Mouse (Mus musculus): ENCODE measurements around the gene Atp6v1e1.
"Not testable (repeated sequence)": the region's sequence is repeated elsewhere in the genome, so short reads cannot be mapped to it uniquely, and the experiment has no call there.

Gene Atp6v1e1

DNA sequence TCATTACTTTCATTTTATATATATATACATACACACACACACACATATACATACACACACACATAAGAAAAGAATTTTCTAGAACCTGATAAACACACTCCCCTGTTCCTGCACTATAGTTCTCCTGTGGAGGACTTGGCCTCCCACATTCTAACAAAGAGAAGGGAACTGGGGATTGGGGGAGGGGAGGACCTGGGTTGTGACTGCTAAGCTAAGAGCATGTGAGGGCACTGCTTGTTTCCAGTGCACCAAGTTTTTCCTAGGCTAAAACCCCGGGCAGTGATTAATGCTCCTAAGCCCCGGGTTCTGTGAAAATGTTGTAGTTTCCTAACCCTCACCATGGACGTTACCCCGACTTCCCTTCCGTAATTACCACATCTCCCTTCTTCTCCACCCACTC is 2.4 kb downstream of the Atp6v1e1 start:
- no peak for DNase-seq (ENCODE audit: low read depth, low spot score)

DNA sequence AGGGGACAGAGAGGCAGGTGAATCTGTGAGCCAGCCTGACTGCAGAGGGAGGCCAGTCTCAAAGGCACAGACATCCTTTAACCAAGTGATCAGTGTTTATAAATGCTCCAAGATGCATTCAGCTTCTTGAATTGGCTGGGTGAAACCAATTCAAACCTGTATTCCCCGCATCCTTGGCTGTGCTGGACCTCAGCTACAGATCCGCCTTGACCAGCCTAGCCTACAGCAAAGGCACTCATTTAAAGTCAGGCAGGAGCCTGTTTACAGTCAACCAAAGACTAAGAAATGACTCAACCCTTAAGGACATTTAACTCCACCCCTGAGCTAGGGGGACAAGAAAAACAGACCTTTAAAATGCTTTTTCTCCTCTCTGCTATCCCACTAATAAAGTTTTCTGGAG is 3.3 kb downstream of the Atp6v1e1 start:
- DNase-seq (ENCODE audit: low read depth, low spot score): no peak

DNA sequence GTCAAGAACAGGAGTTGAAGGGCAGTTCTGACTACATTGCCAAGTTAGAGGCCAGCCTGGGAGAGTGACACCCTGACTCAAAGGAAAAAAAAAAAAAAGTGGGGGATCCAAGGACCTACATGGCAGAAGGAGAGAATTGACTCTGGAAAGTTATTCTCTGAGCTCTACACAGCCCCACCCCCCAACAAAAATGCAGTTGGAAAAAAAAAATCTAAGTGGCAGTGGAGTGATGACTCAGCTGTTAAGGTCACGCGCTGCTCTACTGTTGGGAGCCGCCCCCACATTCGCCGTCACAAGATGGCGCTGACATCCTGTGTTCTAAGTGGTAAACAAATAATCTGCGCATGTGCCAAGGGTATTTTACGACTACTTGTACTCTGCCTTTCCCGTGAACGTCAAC is 10.6 kb downstream of the Atp6v1e1 start:
- DNase-seq (ENCODE audit: low read depth, low spot score): not testable (repeated sequence)

DNA sequence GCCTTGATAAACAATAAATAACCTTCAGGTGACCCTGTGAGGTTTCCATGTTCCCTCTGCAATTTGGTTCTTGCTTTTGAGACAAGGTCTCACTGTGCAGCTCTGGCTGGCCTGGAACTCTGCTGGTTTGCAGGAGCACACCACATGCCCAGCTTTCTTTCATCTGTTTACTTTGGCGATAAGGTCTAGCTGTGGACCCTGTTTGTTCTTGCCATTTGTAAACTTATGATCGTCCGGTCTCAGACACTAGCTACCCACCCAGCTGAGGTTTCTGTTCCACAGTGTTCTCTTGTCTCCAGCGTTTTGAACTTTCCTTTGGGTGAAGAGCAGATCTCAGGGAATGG is 14.9 kb downstream of the Atp6v1e1 start:
- DNase-seq (ENCODE audit: low read depth, low spot score): no peak

DNA sequence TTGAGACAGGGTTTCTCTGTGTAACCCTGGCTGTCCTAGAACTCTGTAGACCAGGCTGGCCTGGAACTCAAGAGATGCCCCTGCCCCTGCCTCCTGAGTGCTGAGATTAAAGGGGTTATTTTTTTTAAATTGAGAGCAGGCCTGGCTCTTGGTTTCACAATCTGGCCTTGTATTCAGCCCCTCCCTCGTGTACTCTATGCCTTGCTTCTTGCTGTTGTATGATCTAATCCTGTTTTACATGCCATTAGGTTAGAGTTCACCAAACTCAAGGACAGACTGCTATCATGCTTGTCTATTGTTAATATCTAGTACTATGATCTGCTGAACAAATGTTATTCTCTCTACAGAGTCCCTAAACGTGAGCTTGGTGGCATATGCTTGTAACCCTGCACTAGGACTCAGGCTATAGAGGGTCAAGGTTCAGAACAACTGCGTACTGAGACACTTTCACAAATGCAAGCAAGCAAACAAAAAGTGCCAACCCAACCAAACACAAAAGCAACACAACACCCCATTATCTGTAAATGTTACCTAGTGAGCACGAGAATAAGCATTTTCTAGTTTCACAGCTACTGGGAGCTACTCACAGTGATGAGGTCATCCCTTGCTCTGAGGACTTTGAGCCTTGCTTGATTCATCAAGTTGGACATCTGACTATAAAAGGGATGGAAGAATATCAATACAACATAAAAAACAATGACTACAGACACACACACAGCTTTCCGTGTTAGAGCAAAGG is 15.4 kb downstream of the Atp6v1e1 start:
- DNase-seq (ENCODE audit: low read depth, low spot score): no peak

DNA sequence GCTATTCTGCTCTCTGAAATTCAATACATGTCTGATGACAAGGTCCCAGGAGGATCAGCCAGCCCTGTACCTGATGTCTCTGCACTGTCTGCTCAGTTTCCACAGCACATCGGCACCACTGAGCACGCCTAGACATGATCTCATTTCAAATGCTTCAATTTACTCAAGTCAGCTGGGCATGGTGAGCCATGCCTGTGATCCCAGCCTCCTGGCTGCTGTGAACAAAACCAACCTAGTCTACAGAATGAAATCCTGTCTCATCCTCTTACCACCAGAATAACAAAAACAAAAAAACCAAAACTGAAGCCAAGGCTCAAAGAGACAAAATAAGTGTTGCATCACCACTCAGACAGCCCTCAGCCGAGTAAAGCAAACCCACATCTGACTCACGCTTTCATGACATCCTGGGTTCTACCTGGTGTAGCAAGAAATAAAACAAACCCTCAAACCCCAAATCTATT is 23.0 kb downstream of the Atp6v1e1 start:
- DNase-seq (ENCODE audit: low read depth, low spot score): no peak

DNA sequence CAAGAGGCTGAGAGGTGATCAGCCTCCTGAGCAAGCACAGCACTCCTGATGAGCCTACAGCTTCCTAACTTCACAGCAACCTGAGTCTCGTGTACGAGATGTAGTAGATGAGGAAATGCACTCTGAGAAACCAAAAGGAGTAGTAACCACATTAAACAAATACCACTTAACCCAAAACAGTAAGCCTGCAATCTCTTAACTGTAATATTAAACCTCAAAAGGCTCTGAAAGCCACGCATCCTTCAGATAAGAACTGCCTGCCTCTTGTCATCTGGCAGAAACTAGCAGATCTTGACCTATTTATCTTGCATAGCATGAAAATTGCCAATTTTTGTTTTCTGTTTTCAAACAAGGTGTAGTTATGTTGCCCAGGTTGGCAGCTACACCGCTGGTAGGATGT is 23.7 kb downstream of the Atp6v1e1 start:
- no peak for DNase-seq (ENCODE audit: low read depth, low spot score)

DNA sequence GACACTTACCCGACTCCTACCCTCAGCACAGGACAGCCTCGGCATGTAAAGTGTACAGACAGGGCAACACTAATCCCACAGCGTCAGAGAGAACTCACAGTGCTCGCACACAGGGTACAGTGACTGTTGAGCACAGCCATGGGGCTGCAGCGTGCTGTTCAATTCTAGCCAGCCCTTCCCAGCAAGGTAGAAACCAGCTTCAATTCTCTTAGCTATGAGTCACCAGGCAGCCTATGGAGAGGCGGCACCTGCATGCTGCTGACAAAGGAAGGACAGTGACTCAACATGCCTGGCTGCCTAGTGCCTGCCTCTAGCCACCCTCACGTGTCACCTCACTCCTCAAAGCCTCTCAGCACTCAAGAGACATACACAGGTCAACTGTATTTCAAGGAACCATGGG is 24.6 kb downstream of the Atp6v1e1 start:
- no peak for DNase-seq (ENCODE audit: low read depth, low spot score)

DNA sequence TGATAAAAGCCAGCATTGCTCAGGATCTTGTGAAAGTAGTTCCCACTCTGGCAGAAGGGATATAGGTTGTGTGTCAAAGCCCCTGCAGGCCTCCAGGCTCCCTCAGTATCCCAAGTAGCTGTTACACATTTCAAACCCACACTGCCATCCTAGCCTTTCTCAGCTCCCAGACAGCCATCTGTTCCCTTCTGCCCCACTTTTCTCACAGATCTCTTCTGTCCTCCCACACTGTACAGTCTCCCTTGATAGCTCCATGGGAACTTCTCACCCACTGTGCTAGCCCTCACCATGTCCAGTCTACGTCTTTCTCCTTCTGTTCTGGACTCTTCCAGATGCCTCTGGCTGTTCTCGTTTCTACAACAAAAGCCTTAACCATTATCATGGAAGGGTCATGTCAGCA is 26.5 kb downstream of the Atp6v1e1 start:
- DNase-seq (ENCODE audit: low read depth, low spot score): no peak

DNA sequence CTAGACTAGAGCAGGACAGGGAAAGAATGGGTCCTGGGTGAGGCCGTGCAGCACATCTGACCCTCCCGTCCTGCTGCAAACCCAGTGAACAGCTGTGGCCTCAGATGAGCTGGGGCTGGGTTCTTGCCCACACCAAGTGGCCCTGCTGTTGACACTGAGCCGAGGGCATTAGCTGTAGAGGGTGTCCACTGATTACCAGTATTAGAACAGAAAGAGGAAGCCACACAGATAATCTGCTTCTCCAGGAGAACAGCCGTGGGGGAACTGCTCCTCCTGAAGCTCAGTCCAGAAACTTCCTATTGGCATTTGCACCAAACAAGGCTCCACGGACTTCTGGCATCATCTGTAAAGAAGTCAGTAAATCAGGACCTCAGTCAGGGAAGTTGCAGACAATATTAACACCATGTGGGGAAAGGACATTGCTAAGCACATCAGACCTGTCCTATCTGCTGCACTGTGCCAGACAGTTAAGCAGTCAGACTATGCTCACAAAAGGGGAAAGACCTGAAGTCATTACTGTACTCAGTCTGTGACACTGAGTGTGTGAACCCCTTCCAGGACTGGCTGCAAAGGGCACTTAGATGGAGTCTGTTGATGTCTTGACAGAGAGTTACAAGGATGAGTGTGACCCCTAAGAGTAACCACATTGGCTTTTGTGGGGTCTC is 27.0 kb downstream of the Atp6v1e1 start:
- no peak for DNase-seq (ENCODE audit: low read depth, low spot score)

DNA sequence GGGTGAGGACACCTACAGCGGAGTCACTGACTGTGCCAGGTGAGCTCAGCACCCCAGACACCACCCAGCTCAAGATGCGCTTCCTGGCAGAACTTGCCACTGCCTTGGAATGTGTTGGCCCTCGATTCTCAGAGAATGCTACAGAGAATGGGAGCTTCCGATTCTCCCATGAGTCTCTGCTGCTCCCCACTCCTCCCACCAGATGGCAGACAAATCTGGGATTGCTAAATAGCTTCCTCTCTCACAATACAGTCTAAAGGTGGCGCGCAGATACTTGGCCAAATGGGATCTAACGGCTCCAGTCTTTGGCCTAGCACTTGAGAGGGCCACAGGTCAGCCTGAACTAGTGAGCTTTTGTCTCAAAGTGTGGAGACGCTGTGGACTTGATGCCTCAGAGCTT is 29.6 kb downstream of the Atp6v1e1 start:
- DNase-seq (ENCODE audit: low read depth, low spot score): no peak

DNA sequence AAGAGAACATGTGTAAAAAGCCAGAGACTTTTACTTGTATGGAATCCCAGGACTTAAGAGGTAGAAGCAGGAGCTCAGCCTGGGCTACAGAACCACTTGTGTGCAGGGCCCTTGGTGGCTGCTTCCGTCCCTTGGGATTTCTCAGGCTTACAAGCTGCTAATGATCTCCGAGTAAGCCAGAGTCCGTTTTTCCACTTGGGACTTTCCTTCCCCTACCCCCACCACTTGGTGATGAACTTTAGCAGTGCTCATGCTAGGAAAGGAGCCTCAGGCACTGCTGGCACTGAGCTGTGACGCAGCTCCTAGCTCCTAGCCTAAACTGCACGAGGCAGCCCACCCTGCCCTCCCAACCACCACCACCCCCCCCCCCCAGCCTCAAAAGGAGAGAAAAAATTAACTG is 31.9 kb downstream of the Atp6v1e1 start:
- no peak for DNase-seq (ENCODE audit: low read depth, low spot score)

DNA sequence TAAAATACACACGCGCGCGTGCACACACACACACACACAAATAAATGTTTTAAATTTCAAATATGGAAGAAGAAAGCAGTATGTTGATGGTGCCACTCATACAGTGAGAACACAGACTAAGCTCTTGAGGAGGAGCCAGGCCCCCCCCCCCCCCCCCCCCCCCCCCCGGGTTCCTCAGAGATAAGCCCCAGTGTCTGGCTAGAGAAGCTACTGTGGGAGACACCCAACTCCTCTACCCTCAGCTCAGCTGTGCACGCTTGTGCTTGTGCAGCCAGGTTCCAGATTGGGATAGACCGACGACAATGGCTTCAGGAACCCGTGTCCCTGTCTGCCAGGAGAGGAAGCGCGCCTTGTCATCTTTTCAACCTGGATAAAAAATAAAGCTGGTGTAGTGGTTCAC is 32.4 kb downstream of the Atp6v1e1 start:
- DNase-seq (ENCODE audit: low read depth, low spot score): no peak

DNA sequence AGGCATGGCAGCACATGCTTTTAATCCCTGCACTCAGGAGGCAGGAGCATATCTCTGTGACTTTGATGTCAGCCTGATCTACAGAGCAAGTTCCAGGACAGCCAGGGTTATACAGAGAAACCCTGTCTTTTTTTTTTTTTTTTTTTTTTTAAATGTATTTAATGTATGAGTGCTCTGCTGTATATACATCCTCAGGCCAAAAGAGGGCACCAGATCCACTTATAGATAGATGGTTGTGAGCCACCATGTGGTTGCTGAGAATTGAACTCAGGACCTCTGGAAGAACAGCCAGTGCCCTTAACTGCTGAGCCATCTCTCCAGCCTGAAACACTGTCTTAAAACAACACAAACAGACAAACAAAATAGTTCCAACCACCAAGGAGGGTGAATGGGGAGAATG is 33.7 kb downstream of the Atp6v1e1 start:
- DNase-seq (ENCODE audit: low read depth, low spot score): no peak

DNA sequence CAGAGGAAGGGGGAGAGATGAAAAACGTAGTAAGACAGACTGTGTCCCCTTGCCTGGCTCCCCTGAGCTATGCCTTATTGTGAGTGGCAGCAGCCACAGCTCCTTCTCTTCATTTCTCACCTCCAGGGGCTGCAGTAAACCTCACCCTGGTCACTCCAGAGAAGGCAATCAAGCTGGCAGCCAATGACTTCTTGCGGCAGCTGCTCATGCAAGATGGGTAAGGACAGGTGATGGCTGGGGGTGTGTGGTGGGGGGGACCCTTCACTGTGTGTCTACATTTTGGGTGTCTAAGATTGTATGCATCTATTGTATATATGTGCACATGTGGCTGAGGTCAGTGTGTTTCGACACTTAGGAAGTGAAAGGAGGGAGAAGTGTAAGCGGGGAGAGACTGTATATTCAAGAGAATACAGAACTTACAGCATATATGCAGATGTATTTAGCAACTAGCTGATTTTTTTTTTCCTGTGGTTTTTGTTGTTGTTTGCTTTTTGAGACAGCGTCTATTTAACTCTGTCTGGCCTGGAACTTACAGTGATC is 34.5 kb downstream of the Atp6v1e1 start:
- no peak for DNase-seq (ENCODE audit: low read depth, low spot score)

DNA sequence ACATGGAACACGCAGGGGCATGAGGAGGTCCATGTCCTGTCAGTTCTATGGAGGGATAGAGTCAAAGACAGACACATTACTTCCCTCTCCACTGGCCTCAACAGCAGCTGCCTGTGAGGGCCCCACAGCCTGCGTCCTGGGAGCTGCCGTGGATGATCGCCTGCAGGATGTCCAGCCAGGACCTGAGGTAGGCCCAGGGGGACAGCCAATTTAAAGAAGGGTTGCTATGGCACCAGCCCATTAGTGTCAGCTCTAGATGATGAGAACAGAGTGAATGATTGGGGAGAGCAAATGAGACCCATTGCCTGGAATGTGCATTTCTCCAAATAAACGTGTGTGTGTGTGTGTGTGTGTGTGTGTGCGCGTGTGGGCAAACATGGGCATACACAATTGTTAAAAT is 38.2 kb downstream of the Atp6v1e1 start:
- DNase-seq (ENCODE audit: low read depth, low spot score): no peak

DNA sequence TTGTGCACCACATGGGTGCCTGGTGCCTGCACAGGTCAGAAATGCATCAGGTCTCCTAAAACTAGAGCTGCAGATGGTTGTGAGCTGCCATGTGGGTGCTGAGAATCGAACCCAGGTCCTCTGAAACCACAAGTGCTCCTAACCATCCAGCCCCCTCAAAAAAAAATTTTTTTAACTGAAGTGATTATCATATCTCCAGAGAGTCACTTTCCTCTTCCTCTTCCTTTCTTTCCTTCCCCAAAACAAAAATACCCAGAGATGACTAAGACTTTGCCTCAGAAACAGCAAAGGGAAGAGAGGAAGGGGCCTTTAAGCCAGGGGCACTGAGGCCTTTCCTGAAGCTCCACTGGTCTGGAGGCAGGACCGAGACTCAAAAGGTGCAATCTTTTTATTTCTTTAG is 39.6 kb downstream of the Atp6v1e1 start:
- no peak for DNase-seq (ENCODE audit: low read depth, low spot score)

DNA sequence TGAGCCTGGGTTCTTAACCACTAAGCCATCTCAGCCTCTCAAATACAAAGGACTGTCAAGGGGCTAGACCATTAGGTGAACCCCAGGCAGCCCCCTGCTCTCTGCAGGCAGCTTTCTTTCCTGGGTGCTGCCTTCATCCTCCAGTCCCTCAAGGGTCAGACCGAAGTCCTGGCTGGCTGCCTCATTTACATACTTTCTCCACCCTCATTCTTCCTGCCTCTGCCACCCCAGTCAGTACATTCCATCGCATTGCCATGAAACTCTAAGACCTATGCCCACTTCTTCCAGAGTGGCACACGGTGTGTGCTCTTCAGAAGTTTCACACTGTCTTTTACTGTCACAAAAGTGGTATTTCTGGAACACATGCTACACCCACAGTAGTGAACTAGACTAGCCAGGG is 44.4 kb downstream of the Atp6v1e1 start:
- no peak for DNase-seq (ENCODE audit: low read depth, low spot score)

DNA sequence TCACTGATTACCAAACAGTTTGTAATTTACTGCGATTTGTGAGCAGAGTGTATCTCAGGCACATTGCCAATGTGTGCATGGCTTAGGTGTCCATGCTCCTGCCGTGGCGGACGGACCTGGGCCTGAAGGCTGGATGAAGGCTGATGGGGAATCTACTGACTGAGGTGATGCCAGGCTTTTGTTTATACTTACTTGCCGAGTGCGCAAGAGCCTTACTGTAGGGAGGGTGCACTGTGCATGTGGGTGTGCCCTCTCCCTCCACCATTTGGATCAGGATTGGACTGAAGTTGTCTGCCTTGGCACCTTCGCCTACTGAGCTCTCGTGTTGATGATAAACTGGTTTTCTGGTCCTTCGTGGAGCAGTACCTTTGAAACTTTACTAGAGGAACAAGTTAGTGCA is 45.1 kb downstream of the Atp6v1e1 start:
- no peak for DNase-seq (ENCODE audit: low read depth, low spot score)

DNA sequence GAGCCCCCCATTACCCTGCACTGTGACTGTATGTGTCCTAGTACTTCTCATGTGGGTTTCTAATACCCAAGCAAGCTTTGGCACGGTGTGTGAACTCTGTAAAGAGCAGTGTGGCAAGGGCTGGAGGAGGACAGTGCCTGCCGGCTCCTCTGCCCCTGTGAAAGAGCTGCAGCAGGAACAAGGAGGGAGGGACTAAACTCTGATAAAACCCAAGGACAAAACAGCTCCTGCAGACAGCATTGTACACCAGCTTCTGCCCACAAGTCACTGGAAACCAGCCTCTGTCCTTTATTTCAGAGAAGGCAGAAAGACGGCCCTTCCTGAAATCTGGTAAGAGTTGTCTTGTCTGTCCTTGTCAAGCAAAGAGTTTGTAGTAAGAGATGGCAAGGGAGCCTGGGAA is 46.3 kb downstream of the Atp6v1e1 start:
- no peak for DNase-seq (ENCODE audit: low read depth, low spot score)

DNA sequence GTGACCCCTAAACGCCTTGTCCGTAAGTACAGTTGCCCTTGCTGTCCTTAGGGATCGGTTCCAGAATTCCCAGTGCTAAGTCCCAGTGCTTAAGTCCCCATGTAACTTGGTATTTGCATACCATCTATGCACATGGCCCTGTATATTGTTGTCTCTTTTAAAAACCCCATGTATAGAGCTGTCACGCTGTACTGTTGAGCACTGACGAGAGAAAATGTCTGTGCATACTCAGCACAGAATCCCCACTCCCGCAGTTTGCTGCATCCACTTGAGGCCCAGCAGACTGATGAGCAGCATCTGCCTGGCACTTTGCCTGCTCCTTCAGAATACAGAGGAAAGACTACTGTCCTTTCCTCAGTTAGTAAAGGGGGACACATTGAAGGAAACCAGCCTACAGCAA is 48.8 kb downstream of the Atp6v1e1 start:
- DNase-seq (ENCODE audit: low read depth, low spot score): no peak

DNA sequence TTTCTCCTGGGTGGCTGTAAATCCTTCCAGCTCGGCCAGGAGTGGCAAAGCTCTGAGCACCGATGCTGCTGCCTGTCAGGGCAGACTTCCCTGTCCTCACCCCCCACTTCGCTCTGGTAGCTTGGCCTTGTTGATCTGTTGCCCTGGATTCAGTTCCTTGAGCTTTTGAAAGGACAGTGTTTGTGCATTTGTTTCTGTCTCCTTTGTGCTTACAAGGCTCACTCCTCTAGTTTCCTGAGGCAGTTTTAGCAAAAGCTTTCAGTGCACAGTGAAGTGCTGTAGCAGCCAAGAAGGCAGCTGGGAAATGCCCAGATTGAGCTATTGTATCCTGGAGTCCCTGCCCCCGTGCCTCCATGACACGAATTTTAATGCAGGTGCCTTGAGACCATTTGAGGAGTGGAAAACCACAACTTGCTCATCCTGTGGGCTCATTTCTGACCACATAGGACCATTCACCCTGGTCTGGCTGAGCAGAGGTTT is 49.4 kb downstream of the Atp6v1e1 start, which contains the start of gene Slc25a18:
Slc25a18 (plus strand) TSS at position 430 of the 480 bp plus-strand sequence.
- DNase-seq (ENCODE audit: low read depth, low spot score): no peak

DNA sequence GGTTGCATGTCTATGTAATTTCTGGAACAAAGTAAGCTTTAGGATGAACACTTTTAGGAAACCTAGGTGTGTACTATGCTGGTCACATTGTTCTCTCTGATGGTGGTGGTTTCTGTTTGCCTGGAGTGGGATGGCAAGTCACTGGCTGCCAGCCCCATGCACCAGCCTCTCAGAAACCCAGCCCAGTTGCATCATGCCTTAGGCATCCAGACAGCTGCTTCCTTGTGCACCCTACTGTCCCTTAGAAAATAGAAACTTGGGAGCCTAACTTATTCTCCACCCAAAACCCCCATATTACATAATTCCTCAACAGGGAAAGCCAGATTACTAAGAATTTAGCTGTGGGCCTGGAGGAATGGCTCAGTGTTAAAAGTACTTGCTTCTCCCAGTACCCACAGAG is 50.6 kb downstream of the Atp6v1e1 start:
- no peak for DNase-seq (ENCODE audit: low read depth, low spot score)
